Mouse (Mus musculus): ENCODE measurements at regions not wholly inside any gene's neighbourhood (a gene's known extent, or its start where the extent isn't known, plus 50 kb on each side); places are given as distances from the start of the nearest gene placed in this dataset.

- Histone ChIP-seq H3K36me3 (ENCODE audit: control insufficient read depth, insufficient read depth, low read length) (no peaks in the 10 kb centered on the region), H3K4me3 (no peak overlapping the region), H3K27me3 (ENCODE audit: control insufficient read depth, insufficient read depth, low read length) (no peaks in the 10 kb centered on the region), H3K9ac (ENCODE audit: low read depth, low read length) (no peak overlapping the region), H3K79me2 (replicated peaks; ENCODE audit: control insufficient read depth, insufficient read depth, low read length) (no peaks in the 10 kb centered on the region), H3K27ac (no peak overlapping the region), H3K4me1 (ENCODE audit: control insufficient read depth, insufficient read depth, low read length) (no peaks in the 10 kb centered on the region)
- intact Hi-C loops (cut with DNase I) = no loop called here
- no peak for TF ChIP-seq CTCF (IDR thresholded peaks at IDR 0.05)
- no peak for TF ChIP-seq POLR2A (IDR thresholded peaks at IDR 0.05; ENCODE audit: insufficient read depth, low read depth, low read length)
- no peak for TF ChIP-seq EP300 (IDR thresholded peaks at IDR 0.05; ENCODE audit: insufficient read depth, low read depth, low read length)
- DNase-seq = no peak
- WGBS = 83% methylated on average over 11 of the region's 11 CpGs
Measured at GRCm38 (mm10) chr2:19752753-19753152, 95.2 kb downstream of the Otud1 start.

GRCm38 (mm10) chr2:19753479-19753878 lies 95.9 kb downstream of the Otud1 start:
- DNase-seq = no peak
- TF ChIP-seq CTCF (IDR thresholded peaks at IDR 0.05) (no peak), EP300 (IDR thresholded peaks at IDR 0.05; ENCODE audit: insufficient read depth, low read depth, low read length) (no peak), POLR2A (IDR thresholded peaks at IDR 0.05; ENCODE audit: insufficient read depth, low read depth, low read length) (no peak)
- Histone ChIP-seq H3K27ac (no peak overlapping the region), H3K79me2 (replicated peaks; ENCODE audit: control insufficient read depth, insufficient read depth, low read length) (no peaks in the 10 kb centered on the region), H3K4me3 (no peak overlapping the region), H3K4me1 (ENCODE audit: control insufficient read depth, insufficient read depth, low read length) (no peaks in the 10 kb centered on the region), H3K27me3 (ENCODE audit: control insufficient read depth, insufficient read depth, low read length) (no peaks in the 10 kb centered on the region), H3K9ac (ENCODE audit: low read depth, low read length) (no peak overlapping the region), H3K36me3 (ENCODE audit: control insufficient read depth, insufficient read depth, low read length) (no peaks in the 10 kb centered on the region)
- intact Hi-C loops (cut with DNase I) = no loop called here

- DNase-seq = no peak
- no peaks in the 10 kb centered on the region for H3K27me3 ChIP-seq (ENCODE audit: control insufficient read depth, insufficient read depth, low read length)
- H3K9ac ChIP-seq (ENCODE audit: low read depth, low read length) = no peak overlapping the region
- TF ChIP-seq EP300 (IDR thresholded peaks at IDR 0.05; ENCODE audit: insufficient read depth, low read depth, low read length) (no peak), CTCF (IDR thresholded peaks at IDR 0.05) (no peak), POLR2A (IDR thresholded peaks at IDR 0.05; ENCODE audit: insufficient read depth, low read depth, low read length) (no peak)
- H3K4me3 ChIP-seq = no peak overlapping the region
- WGBS = 56% methylated on average over 4 of the region's 4 CpGs
- no peak overlapping the region for H3K27ac ChIP-seq
- H3K36me3 ChIP-seq (ENCODE audit: control insufficient read depth, insufficient read depth, low read length) = no peaks in the 10 kb centered on the region
- intact Hi-C loops (cut with DNase I) = no loop called here
- H3K4me1 ChIP-seq (ENCODE audit: control insufficient read depth, insufficient read depth, low read length) = no peaks in the 10 kb centered on the region
- no peaks in the 10 kb centered on the region for H3K79me2 ChIP-seq (replicated peaks; ENCODE audit: control insufficient read depth, insufficient read depth, low read length)
Measured at GRCm38 (mm10) chr2:19757910-19758309, 100.4 kb downstream of the Otud1 start.

- TF ChIP-seq POLR2A (IDR thresholded peaks at IDR 0.05; ENCODE audit: insufficient read depth, low read depth, low read length) (no peak), CTCF (IDR thresholded peaks at IDR 0.05) (peak; percentile 36)
- WGBS = 16% methylated on average over 2 of the region's 2 CpGs
- Histone ChIP-seq H3K4me1 (ENCODE audit: control insufficient read depth, insufficient read depth, low read length) (no peaks in the 10 kb centered on the region), H3K27me3 (ENCODE audit: control insufficient read depth, insufficient read depth, low read length) (no peaks in the 10 kb centered on the region), H3K9ac (ENCODE audit: low read depth, low read length) (no peak overlapping the region), H3K36me3 (ENCODE audit: control insufficient read depth, insufficient read depth, low read length) (no peaks in the 10 kb centered on the region), H3K4me3 (no peak overlapping the region), H3K27ac (no peak overlapping the region), H3K79me2 (replicated peaks; ENCODE audit: control insufficient read depth, insufficient read depth, low read length) (no peaks in the 10 kb centered on the region)
- DNase-seq = peak in 1 of 2 experiments; percentile 5
- intact Hi-C loops (cut with DNase I) = no loop called here
Measured at GRCm38 (mm10) chr2:19759169-19759568, 101.6 kb downstream of the Otud1 start.

GRCm38 (mm10) chr2:19759577-19759976 lies 102.0 kb downstream of the Otud1 start:
- TF ChIP-seq EP300 (IDR thresholded peaks at IDR 0.05; ENCODE audit: insufficient read depth, low read depth, low read length) (no peak), POLR2A (IDR thresholded peaks at IDR 0.05; ENCODE audit: insufficient read depth, low read depth, low read length) (no peak), CTCF (IDR thresholded peaks at IDR 0.05) (no peak)

GRCm38 (mm10) chr2:19762996-19763395 lies 105.4 kb downstream of the Otud1 start:
- H3K27me3 ChIP-seq (ENCODE audit: control insufficient read depth, insufficient read depth, low read length) = no peaks in the 10 kb centered on the region
- H3K9ac ChIP-seq (ENCODE audit: low read depth, low read length) = no peak overlapping the region
- WGBS = 73% methylated on average over 3 of the region's 3 CpGs
- no peak for DNase-seq
- H3K4me3 ChIP-seq = no peak overlapping the region
- no peaks in the 10 kb centered on the region for H3K79me2 ChIP-seq (replicated peaks; ENCODE audit: control insufficient read depth, insufficient read depth, low read length)
- no peaks in the 10 kb centered on the region for H3K36me3 ChIP-seq (ENCODE audit: control insufficient read depth, insufficient read depth, low read length)
- no peak overlapping the region for H3K27ac ChIP-seq
- TF ChIP-seq EP300 (IDR thresholded peaks at IDR 0.05; ENCODE audit: insufficient read depth, low read depth, low read length) = no peak
- TF ChIP-seq POLR2A (IDR thresholded peaks at IDR 0.05; ENCODE audit: insufficient read depth, low read depth, low read length) = no peak
- TF ChIP-seq CTCF (IDR thresholded peaks at IDR 0.05) = no peak
- H3K4me1 ChIP-seq (ENCODE audit: control insufficient read depth, insufficient read depth, low read length) = no peaks in the 10 kb centered on the region
- intact Hi-C loops (cut with DNase I) = no loop called here

More at GRCm38 (mm10) chr2:19759577-19759976, 102.0 kb downstream of the Otud1 start:
- Histone ChIP-seq H3K27me3 (ENCODE audit: control insufficient read depth, insufficient read depth, low read length) (no peaks in the 10 kb centered on the region), H3K79me2 (replicated peaks; ENCODE audit: control insufficient read depth, insufficient read depth, low read length) (no peaks in the 10 kb centered on the region), H3K4me1 (ENCODE audit: control insufficient read depth, insufficient read depth, low read length) (no peaks in the 10 kb centered on the region), H3K36me3 (ENCODE audit: control insufficient read depth, insufficient read depth, low read length) (no peaks in the 10 kb centered on the region), H3K4me3 (no peak overlapping the region), H3K27ac (no peak overlapping the region), H3K9ac (ENCODE audit: low read depth, low read length) (no peak overlapping the region)
- 58% methylated on average over 6 of the region's 6 CpGs for WGBS
- intact Hi-C loops (cut with DNase I) = no loop called here
- no peak for DNase-seq
